Mouse (Mus musculus) frontal cortex, postnatal 10 days (tissue): ENCODE measurements at regions not wholly inside any gene's neighbourhood (a gene's known extent, or its start where the extent isn't known, plus 50 kb on each side); places are given as distances from the start of the nearest gene placed in this dataset.

Experiments used
- DNase-seq, 2 experiments: peaks; one replicate each; pipeline ENCODE4 v3.0.0; 2022; ENCODE audit warnings: low spot score in 2 of 2, mixed read lengths in 1 of 2

DNA sequence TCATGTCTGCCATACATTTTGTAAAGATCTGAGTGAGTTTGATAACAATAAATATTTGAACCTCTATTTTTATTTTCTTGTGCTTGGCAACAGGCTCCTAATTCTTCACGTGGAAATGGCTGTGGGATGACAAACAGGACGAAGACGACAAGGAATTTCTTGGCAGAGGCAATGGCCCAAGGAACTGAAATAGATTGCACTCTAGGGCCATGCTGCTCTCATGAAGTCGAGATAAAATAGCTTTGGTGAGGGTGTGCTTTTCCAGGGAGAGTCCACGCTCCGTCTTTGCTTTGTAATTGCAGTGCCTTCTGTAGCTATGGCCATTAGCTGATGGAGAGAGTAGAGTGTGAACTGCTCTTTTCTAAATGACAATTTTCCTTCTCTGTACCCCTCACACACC lies 50.9 kb upstream of the 1810046K07Rik start:
- no peak for DNase-seq

DNA sequence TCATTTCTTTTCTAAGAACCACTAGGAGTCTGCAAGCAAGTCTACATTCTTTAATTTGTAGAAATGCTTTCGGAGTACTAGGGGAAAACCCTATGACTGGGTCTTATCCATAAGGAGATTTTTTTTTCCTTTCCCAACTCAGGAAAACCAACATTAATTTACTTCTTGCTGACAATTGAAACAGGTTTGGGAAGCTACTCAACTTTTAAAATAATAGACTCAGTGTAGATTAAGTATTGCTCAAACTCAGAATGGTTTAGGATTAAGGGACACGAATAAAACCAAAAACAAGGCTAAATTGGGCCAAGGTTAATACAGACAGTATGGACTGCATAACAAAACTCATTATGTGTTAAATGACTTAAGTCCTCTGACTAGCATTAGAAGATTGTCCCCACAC lies 65.2 kb upstream of the 1810046K07Rik start:
- DNase-seq, result no peak

GRCm38 (mm10) chr9:51394372-51394771 lies 65.7 kb upstream of the 1810046K07Rik start:
- DNase-seq, result peak; percentile 23 to 28

- no peak for DNase-seq
These were observed 68.1 kb upstream of the 1810046K07Rik start for GRCm38 (mm10) chr9:51396801-51397200.

GRCm38 (mm10) chr9:51397589-51398220 lies 69.0 kb upstream of the 1810046K07Rik start:
- no peak for DNase-seq

DNA sequence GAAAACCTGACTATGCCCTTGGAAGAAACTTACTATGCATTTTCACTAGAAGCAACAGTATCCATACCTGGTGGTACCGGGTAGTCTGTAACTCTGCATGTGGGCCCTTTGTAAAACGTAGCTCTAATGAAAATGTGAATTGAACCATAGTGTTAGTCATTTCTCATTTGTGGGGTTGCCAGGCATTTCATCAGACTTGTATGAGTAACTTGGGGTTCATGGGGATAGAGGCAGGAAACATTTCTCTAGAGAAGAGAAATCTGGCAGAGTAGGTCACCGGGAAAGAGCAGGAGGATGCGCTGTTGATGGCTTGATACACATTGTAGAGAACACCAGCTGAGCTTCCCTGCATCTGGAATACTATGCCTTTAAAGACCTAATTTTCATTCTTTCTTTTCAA lies 70.2 kb upstream of the 1810046K07Rik start:
- DNase-seq, result no peak

DNA sequence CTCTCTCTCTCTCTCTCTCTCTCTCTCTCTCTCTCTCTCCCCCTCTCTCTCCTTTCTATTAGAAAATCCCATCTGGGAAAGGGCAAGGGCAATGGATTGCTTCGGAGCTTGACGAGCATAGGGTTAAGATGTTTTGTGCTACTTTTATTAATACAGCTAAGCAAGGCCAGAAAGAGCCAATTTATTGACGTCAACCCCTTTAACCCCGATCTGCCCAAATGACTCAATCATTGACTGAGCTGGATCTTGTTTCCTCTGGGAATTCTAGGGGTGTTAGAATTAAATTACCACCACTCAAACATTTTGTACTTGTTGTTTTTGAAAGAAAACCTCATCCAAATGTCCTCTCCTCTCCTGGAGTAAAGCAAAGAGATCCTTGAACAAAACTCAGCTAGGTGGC lies 70.6 kb upstream of the 1810046K07Rik start:
- no peak for DNase-seq

DNA sequence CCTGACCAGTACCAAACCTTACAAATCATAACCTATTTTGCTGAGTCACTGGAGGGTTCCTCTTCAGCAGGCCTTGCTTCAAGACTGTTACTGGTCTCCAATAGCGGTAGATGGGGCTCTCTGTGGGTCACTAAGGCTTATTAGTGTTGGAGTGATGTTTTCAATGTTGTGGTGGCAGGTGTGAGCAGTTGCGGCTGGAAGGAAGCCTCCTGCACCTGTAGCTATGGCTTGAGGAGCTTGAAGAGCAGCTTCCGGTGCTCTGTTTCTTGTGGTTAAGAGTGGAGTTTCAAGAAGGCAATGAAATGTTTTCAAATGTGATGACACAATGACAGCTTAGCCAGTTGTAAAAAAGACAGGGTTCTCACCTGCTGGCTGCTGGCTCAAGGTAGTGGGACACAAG lies 73.1 kb upstream of the 1810046K07Rik start:
- DNase-seq, result no peak

- no peak for DNase-seq
These were observed 79.3 kb upstream of the 1810046K07Rik start for GRCm38 (mm10) chr9:51407978-51408377.

DNA sequence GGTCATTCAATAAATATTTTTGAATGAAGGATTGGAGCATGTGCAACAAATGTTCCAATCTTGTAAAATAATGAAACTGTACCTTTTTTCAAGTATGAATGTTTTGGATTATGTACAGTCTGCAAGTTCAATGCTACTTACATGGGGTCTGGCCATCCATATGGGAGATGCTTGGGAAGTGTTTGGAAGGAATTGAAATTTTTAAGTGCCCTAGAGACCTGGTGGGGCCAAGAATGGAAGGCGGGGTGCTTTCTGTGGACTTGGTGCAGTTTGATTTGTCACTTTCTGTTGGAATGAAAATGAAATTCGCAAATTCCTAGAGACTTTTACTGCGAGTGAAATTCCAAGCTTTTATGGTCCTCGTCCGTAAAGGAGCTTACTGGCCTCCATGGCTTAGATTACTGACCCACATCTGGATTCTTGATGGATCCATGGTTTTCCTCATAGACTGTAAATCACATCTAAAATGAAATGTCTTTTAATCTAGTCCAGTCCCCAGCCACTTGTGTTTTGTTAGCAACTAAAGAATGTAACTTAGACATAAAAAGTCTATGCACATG lies 90.3 kb upstream of the 1810046K07Rik start:
- DNase-seq, result no peak

DNA sequence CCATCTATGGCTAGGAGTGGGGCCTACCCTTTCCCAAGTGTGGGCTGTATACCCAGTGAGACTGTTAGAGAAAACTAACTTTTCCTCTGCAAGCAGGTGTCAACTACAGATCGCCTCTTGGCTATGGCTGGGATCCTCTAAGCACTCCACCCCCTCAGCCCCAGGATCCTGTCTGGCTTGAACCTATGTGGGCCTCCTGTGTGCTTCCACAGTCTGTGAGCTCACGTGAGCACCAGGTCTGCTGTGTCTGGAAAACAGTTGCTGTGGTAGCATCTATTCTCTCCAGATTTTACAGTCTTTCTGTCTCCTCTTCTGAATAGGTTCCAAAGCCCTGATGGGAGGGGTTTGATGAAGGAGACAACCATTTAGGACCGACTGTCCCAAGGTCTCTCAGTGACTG lies 93.8 kb upstream of the 1810046K07Rik start:
- DNase-seq, result no peak

GRCm38 (mm10) chr9:51423341-51423740 lies 94.6 kb upstream of the 1810046K07Rik start:
- peak in 1 of 2 experiments; percentile 33 for DNase-seq

GRCm38 (mm10) chr9:51430426-51430825 lies 101.7 kb upstream of the 1810046K07Rik start:
- no peak for DNase-seq

DNA sequence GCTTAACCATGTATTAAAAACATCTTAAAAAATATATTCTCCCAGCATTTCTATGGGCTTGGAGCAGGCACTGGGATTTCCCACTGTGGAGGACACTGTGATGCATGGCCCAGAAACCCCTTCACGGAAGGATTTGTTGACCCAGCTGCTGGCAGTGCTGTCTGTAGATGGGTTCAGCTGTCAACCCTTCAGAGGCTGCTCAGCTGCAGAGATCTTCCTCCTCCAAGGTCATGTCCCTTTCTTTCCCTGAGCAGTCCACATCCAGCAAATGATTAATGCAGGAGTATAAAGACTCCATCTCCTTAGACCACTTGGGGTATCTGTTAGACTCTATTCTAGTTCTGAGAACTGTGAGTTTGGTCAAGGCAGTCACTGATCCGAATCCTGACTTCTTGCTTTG lies 108.4 kb upstream of the 1810046K07Rik start:
- no peak for DNase-seq

DNA sequence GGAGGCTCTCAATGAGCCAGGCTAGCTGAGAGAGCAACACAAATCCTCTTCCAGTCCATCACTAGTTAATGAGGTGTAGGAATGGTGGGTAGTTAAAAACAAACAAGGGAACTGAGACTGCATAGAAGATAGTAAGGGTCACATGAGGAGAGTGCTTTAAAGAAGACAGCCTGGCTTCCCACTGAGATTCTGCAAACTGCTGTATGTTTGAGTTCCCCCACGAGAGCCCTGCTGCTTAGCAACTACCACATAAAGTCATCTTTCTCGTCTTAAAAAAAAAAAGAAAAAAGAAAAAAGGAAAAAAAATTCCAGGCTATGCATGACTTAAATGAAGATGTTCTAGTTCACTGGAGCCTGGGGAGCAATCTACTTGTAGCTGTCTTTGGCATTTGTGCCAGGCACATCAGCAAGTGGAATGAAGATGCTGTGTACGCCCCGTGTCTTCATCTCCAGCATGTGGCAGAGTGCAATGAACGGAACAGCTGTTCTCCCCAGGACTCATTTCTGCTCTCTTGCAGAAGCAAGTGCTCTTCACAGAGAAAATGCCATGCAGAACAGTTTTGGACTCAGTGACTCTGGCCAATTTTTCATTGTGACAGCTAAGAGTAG lies 113.2 kb upstream of the 1810046K07Rik start:
- DNase-seq, result peak; percentile 43 to 62

- no peak for DNase-seq
These were observed 127.0 kb upstream of the 1810046K07Rik start for GRCm38 (mm10) chr9:51455690-51456089.

GRCm38 (mm10) chr9:51462463-51463024 lies 133.8 kb upstream of the 1810046K07Rik start:
- no peak for DNase-seq

DNA sequence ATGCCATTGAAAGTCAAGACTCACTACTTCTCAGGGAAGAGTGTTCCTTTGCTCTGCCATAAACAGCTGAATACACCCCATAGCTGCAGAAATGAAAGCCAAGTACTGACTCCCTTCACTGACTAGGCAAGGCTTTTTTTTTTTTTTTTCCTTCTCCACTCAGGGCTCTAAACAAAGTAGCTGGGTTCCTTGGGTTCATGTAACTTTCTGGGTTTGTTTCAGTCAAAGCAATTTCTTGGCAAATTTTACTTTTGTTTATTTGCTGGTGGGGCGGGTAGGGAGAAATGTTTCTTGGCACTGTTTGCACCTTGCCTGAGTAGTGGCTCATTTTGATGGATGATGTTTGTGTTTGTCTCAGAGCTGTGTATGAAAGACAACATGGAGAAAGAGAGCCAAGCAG lies 141.3 kb upstream of the 1810046K07Rik start:
- DNase-seq, result no peak

DNA sequence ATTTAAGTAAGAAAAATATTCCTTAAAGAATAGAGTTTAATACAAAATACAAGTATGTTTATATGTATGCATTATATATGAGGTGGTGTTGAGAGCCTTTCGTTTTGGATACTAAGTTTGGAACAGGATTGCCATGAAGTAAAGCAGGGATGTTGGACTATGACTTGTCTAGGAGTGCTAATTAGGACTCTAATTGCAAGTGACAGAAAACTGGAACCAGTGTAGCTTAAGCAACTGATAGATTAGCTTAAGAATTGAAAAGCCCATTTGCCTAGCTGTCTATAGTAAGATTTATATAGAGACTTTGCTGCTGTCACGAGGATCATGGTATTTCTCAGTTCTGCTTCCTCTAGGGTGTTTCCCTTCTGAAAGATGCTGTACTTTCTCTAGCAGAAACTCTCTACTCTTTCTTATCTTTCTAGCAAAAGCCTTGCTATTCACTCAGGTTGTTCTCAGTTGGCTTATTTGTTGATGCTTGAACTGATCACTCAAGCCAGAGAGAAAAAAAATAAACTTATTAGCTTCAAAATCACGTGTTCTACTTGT lies 147.9 kb upstream of the 1810046K07Rik start:
- DNase-seq, result no peak

DNA sequence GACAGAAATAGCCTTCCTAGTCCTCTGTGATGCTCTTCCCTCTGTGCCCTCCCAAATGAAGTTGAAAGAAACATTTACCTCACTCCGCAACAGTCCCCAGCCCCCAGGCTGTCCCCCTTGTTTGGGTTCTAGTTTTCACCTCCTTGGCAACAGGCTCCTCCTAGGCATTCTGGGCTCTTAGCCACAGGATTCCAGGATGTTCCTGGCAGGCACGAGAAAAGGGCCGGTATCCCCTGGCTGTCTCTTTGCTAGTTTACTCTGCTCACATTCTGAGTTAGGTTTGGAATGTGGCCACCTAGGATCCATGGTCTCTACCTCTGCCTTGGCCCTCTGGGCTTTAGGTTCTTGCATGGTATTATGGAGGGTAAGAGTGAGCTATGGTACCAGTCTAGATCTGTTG lies 159.1 kb upstream of the 1810046K07Rik start:
- DNase-seq, result no peak

DNA sequence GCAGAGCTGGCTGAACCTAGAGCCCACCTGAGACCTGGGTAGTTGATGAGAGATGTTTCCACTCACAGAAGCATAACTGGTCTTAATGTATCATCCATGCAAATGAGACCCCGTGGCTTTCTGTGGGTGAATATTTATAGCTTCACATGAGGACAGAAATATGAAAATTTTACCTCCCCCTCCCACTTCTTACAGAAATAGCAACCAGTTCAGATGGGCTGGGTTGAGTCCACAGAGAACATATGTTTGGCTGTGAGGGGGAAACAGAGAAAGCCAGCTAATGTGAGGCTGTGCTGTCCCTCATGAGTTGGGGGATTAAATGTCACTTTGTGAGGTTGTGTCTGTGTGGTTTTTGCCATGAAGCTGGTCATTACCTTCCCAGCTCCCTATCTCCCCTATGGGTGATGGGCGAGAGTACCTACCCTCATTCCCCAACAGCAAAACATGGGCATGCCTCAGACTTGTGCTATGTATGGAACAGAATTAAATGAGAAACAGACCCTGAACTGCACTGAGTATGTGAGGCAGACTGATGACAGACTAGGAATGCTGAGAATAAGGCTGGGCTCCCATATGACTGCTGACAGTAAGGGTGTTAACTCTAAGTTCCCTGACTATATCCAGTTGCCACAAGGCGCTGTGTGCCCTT lies 178.7 kb upstream of the 1810046K07Rik start:
- DNase-seq, result no peak

DNA sequence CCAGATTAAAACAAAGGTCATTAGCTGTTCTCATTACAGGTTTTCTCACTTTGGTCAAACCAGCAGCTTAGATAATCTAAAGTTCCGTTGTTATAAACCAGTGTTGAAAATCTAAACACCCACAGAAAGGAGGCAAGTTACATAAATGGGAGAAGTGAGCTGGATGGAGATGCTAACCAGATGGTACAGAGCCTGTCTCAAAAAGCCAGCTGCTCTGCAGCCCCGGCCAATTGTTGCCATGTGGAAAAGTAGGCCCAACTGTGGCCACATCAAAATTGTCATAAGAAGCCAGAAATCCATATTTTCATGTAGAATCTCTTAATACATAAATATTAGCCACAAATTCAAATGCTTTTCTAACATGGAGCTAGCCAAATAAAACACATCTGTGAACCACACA lies 188.9 kb upstream of the 1810046K07Rik start:
- DNase-seq, result no peak
